Mouse (Mus musculus) ES-E14 (cell line): ENCODE data around the gene Atp6v0e2. TPM values are rescaled to one million over a fixed set of nuclear protein-coding genes. Genes with fewer than 3 reads are reported as not detected.

Source experiments
- DNase-seq: peaks from one replicate; pipeline ENCODE4 v3.0.0-alpha.2; 2013; ENCODE audit warnings: low read depth, low spot score
- H3K27ac ChIP-seq: 2 replicates; pipeline ENCODE4 v1.5.1; 2012; ENCODE audit warnings: low read depth, mild to moderate bottlenecking, low read length, moderate library complexity, mixed read lengths; ENCODE audit not compliant: poor library complexity, insufficient read depth, severe bottlenecking
- H3K36me3 ChIP-seq: 2 replicates; pipeline ENCODE4 v1.6.1; 2012; ENCODE audit warnings: mild to moderate bottlenecking, low read length, moderate library complexity, mixed read lengths; ENCODE audit not compliant: control insufficient read depth, poor library complexity, insufficient read depth, severe bottlenecking
- H3K4me1 ChIP-seq, 2 experiments: fragments of 150-350 bp in 1 of 2; sonication (generic) in 1 of 2; 2 replicates each; pipeline ENCODE4 v1.6.1; 2012; ENCODE audit warnings: low read length in 2 of 2, mild to moderate bottlenecking in 1 of 2, mixed read lengths in 1 of 2; ENCODE audit not compliant: control insufficient read depth in 2 of 2, insufficient read depth in 2 of 2, poor library complexity in 1 of 2
- H3K4me3 ChIP-seq, 2 experiments: fragments of 150-350 bp in 1 of 2; sonication (generic) in 1 of 2; 2 replicates each; pipeline ENCODE4 v1.5.1; 2012; ENCODE audit warnings: low read length in 2 of 2, low read depth in 1 of 2, mild to moderate bottlenecking in 1 of 2, mixed read lengths in 1 of 2; ENCODE audit not compliant: insufficient read depth in 1 of 2, poor library complexity in 1 of 2, severe bottlenecking in 1 of 2
- H3K9ac ChIP-seq: 2 replicates; pipeline ENCODE4 v1.6.1; 2012; ENCODE audit warnings: low read depth, mild to moderate bottlenecking, low read length, mixed read lengths; ENCODE audit not compliant: poor library complexity, insufficient read depth, severe bottlenecking
- H3K9me3 ChIP-seq: fragments of 150-350 bp; sonication (generic); 2 replicates; pipeline ENCODE4 v1.6.1; 2012; ENCODE audit warnings: low read depth, mild to moderate bottlenecking, low read length; ENCODE audit not compliant: control insufficient read depth, insufficient read depth
- CHD2 ChIP-seq: IDR thresholded peaks from 2 replicates; pipeline ENCODE4 v1.6.1; 2014; ENCODE audit warnings: mild to moderate bottlenecking, low read depth, low read length, inconsistent platforms
- HCFC1 ChIP-seq: IDR thresholded peaks from 2 replicates; pipeline ENCODE4 v1.6.1; 2012; ENCODE audit warnings: low read length, inconsistent platforms, borderline replicate concordance; ENCODE audit not compliant: insufficient read depth
- MAFK ChIP-seq: IDR thresholded peaks from 2 replicates; pipeline ENCODE4 v1.6.1; 2014; ENCODE audit warnings: mild to moderate bottlenecking, low read depth, low read length, inconsistent platforms; ENCODE audit not compliant: insufficient read depth
- ZC3H11A ChIP-seq: IDR thresholded peaks from 2 replicates; pipeline ENCODE4 v1.6.1; 2012; ENCODE audit warnings: low read depth, mild to moderate bottlenecking, inconsistent platforms, low read length, borderline replicate concordance
- ZNF384 ChIP-seq: IDR thresholded peaks from 2 replicates; pipeline ENCODE4 v1.6.1; 2012; ENCODE audit warnings: low read depth, low read length, inconsistent platforms
- in situ Hi-C, 2 experiments: fragments of 600-800 bp; cut with MboI; formaldehyde crosslinking; loops; one replicate each; pipeline ENCODE4 v1.15.1; 2025; ENCODE audit warnings: low sequenced_read_pairs in 2 of 2, inconsistent platforms in 1 of 2; ENCODE audit not compliant: unreplicated experiment in 2 of 2
- total RNA-seq: library from RNA; depleted of rRNA; stranded (reverse); fragments of 300-350 nt; gene quantifications from 2 replicates; pipeline ENCODE4 v1.2.3, GENCODE M21; 2012

The Atp6v0e2 gene
- total RNA-seq, 1 experiment: 15.9 TPM

DNA sequence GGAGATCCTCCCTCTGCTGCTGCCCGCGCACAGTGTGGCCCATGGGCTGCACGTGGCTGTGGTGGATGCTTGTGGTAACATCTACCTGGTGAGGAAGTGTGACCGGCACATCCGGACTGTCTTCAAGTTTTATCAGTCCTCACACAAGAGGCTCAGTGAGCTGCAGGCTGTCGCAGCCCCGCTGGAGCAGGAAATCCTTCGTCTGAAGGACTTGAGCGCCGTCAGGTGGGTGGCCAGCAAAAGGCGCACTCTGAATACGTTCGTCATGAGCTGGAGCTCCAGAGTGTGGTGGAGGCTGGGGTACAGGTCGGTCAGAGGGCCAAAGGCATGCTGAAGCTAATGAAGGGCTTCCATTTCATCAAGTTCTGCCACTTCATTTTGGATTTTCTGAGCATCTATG, 8.2 kb upstream of the Atp6v0e2 start:
- peaks cover 0 to 2% of the 10 kb centered on the region in 2 experiments; a peak in 1 of 4 replicates for H3K4me1 ChIP-seq
- no peak for TF ChIP-seq CHD2
- no peak for TF ChIP-seq HCFC1
- TF ChIP-seq ZC3H11A: no peak
- no peak for TF ChIP-seq ZNF384
- TF ChIP-seq MAFK: no peak
- H3K9me3 ChIP-seq: no peaks in the 10 kb centered on the region
- peaks cover 10% of the 10 kb centered on the region; the same call in 1 of the 2 replicates for H3K36me3 ChIP-seq
- no peak overlapping the region for H3K9ac ChIP-seq
- in situ Hi-C loops: no loop called here
- DNase-seq: no peak
- no peak overlapping the region for H3K4me3 ChIP-seq
- H3K27ac ChIP-seq: no peak overlapping the region

DNA sequence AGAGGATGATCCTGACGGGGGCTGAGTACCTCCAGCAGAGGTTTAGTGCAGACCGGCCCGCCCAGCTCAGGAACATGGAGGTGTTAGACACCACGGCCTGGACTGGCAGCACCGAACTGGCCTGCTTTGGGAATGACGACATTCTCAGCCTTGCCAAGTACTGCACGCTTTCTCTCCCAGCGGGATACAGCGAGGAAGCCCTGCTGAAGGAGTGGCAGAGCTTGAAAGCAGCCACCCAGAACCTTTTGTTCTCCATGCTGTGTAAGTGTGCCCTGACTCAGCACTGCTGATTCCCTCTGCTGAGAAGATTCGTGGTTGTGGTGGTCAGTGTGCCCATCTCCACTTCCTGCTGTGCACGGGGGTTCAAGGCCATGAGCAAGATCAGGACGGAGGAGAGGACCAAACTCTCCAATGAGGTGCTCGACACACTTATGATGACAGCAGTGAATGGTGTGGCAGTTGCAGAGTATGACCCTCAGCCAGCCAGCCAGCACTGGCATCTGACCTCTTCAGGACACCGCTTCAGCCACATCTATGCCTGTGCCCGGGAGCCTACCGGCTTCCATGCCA, 7.5 kb upstream of the Atp6v0e2 start:
- TF ChIP-seq MAFK (no peak), ZNF384 (no peak), HCFC1 (no peak), CHD2 (no peak), ZC3H11A (no peak)
- in situ Hi-C loops: no loop called here
- DNase-seq: no peak
- H3K36me3 ChIP-seq: peaks cover 10% of the 10 kb centered on the region; the same call in 1 of the 2 replicates
- no peak overlapping the region for H3K4me3 ChIP-seq
- H3K9ac ChIP-seq: no peak overlapping the region
- H3K4me1 ChIP-seq: peaks cover 0 to 2% of the 10 kb centered on the region in 2 experiments; a peak in 1 of 4 replicates
- H3K27ac ChIP-seq: no peak overlapping the region
- no peaks in the 10 kb centered on the region for H3K9me3 ChIP-seq

DNA sequence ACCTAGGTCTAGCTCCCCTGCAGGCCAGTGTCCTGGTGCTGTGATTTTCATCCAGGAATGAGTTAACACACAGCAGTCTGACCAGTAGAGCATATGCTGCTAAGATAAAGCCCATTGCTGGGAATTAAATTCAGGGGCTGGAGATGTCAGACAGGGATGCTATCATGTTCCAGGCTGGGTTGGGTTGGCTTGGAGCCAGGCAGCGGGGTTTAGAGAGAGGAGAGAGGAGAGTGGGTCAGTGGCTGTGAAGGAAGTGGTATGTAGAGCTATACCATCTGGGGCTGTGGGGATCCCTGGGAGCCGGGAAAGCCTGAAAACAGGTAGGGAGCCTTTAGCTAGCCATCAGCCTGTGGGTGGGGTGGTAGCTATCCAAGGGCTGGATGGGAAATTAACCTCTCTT, 6.6 kb upstream of the Atp6v0e2 start:
- no peak overlapping the region for H3K4me3 ChIP-seq
- TF ChIP-seq CHD2 (no peak), HCFC1 (no peak)
- H3K9me3 ChIP-seq: no peaks in the 10 kb centered on the region
- H3K27ac ChIP-seq: no peak overlapping the region
- in situ Hi-C loops: no loop called here
- peaks cover 0 to 2% of the 10 kb centered on the region in 2 experiments; a peak in 1 of 4 replicates for H3K4me1 ChIP-seq
- no peak overlapping the region for H3K9ac ChIP-seq
- DNase-seq: no peak
- peaks cover 10% of the 10 kb centered on the region; the same call in 1 of the 2 replicates for H3K36me3 ChIP-seq

DNA sequence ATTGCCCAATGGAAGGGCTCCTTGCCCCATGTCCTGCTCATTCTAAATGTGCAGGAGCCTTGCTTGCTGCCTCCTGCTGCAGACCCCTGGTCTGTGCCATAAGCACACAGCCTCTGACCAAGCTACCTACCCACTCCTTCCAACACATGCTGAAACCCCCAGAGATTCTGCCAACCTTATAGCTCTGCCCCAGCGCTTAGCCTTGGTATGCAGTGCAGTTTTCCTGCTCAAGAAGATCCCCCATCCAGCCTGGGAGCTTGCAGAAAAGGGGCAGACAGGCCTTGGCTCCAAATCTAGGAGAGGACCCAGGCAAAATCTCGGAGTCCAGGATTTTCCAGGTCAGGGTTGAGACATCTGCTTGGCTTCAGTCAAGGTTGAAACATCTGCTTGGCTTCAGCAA, 3.9 kb upstream of the Atp6v0e2 start:
- no peak overlapping the region for H3K27ac ChIP-seq
- H3K9ac ChIP-seq: no peak overlapping the region
- no peaks in the 10 kb centered on the region for H3K9me3 ChIP-seq
- peaks cover 10% of the 10 kb centered on the region; the same call in 1 of the 2 replicates for H3K36me3 ChIP-seq
- H3K4me1 ChIP-seq: peaks cover 0 to 2% of the 10 kb centered on the region in 2 experiments; a peak in 1 of 4 replicates
- no peak overlapping the region for H3K4me3 ChIP-seq
- DNase-seq: no peak
- in situ Hi-C loops: no loop called here
- no peak for TF ChIP-seq HCFC1
- TF ChIP-seq MAFK: no peak
- no peak for TF ChIP-seq CHD2
- no peak for TF ChIP-seq ZC3H11A
- TF ChIP-seq ZNF384: no peak

DNA sequence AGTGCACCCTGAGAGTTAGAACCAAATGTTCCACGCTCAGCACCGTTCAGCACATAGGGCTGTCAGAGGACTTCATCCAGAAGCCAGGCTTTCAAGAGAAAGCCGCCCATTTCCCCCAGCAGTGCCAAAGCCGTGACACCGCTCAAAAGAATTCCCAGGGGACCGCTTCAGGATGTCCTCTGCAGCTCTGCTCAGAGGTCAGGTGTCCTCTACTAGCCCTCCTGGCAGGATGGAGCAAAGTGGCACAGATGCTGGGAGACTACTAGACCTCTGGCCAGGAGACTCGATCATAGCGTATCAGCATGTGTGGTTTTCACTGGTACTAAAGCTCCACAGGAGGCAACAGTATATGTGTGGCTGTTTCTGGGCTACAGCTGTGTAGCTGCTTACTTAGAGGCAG, 2.5 kb upstream of the Atp6v0e2 start:
- H3K36me3 ChIP-seq: peaks cover 8% of the 10 kb centered on the region; the same call in 1 of the 2 replicates
- no peak for DNase-seq
- no peak overlapping the region for H3K27ac ChIP-seq
- TF ChIP-seq MAFK (no peak), ZNF384 (no peak), ZC3H11A (no peak), CHD2 (no peak), HCFC1 (no peak)
- in situ Hi-C loops: no loop called here
- no peak overlapping the region for H3K9ac ChIP-seq
- H3K4me3 ChIP-seq: no peak overlapping the region
- no peaks in the 10 kb centered on the region for H3K9me3 ChIP-seq
- peaks cover 0 to 3% of the 10 kb centered on the region in 2 experiments; a peak in 2 of 4 replicates for H3K4me1 ChIP-seq
